Mouse (Mus musculus) lung, embryonic 15.5 days (tissue): ENCODE data around the gene Gm44790. TPM values are rescaled to one million over a fixed set of nuclear protein-coding genes. Genes with fewer than 3 reads are reported as not detected.

Experiments
- ATAC-seq: fragments of 200-750 bp; cut with Nextera tagmentation; 2 replicates; pipeline ENCODE4 v1.8.0; 2017; ENCODE audit warnings: moderate number of reproducible peaks, borderline replicate concordance; ENCODE audit not compliant: low FRiP score, low TSS enrichment; ENCODE audit errors: extremely low read depth
- H3K27ac ChIP-seq: fragments of 300-500 bp; sonication (generic); 2 replicates; pipeline ENCODE4 v1.5.1; 2015; ENCODE audit warnings: moderate library complexity, mild to moderate bottlenecking, inconsistent platforms
- H3K27me3 ChIP-seq: fragments of 300-500 bp; sonication (generic); 2 replicates; pipeline ENCODE4 v1.6.1; 2015; ENCODE audit warnings: inconsistent platforms
- H3K36me3 ChIP-seq: fragments of 300-500 bp; sonication (generic); 2 replicates; pipeline ENCODE4 v1.6.1; 2015; ENCODE audit warnings: inconsistent platforms
- H3K4me1 ChIP-seq: fragments of 300-500 bp; sonication (generic); 2 replicates; pipeline ENCODE4 v1.6.1; 2015; ENCODE audit warnings: inconsistent platforms
- H3K4me2 ChIP-seq: fragments of 300-500 bp; sonication (generic); 2 replicates; pipeline ENCODE4 v1.6.1; 2015; ENCODE audit warnings: inconsistent platforms, mild to moderate bottlenecking, moderate library complexity
- H3K4me3 ChIP-seq: fragments of 300-500 bp; sonication (generic); 2 replicates; pipeline ENCODE4 v1.5.1; 2015; ENCODE audit warnings: mild to moderate bottlenecking, inconsistent platforms
- H3K9ac ChIP-seq: fragments of 300-500 bp; sonication (generic); 2 replicates; pipeline ENCODE4 v1.6.1; 2015; ENCODE audit warnings: inconsistent platforms
- H3K9me3 ChIP-seq: fragments of 300-500 bp; sonication (generic); 2 replicates; pipeline ENCODE4 v1.6.1; 2016; ENCODE audit warnings: inconsistent platforms
- WGBS: fragments of 180-500 bp; shearing (Covaris S2); methylation state at CpG from one replicate; pipeline ENCODE4 v1.1.7; 2015; 5-methylcytosine and 5-hydroxymethylcytosine counted together
- polyA plus RNA-seq: library from polyadenylated mRNA; unstranded; fragments of >200 nt; fragmentation: Nextera tagmentation; extraction: Ambion mirVana; gene quantifications from 2 replicates; pipeline ENCODE4 v1.2.1, GENCODE M21; 2015

The Gm44790 gene
- polyA plus RNA-seq, 1 experiment from 2014 or later: 1.3 TPM

DNA sequence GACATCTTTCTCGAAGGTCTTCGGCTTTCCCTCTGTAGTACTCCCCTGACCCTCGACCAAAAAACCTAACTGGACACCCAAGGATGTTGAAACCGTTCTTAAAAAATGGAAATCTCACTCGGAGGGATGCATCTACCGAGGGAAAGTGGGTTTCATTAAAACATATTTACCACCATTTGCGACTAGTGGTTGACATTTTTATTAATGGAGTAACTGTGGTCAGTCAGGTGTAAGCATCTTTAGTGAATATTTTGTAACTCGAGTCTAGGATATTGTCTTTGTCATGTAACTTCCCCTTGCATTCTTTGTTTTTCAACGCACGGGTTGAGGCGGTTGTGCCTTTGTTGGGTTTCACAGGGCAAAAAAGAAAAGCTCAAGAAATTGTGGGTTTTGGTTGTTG, 21.5 kb upstream of the Gm44790 start:
- Histone ChIP-seq H3K36me3 (peaks cover 11% of the 10 kb centered on the region; the same call in 1 of the 2 replicates), H3K4me2 (peak overlapping the region; percentile 59), H3K9me3 (no peaks in the 10 kb centered on the region), H3K9ac (peak overlapping the region; percentile 86), H3K4me1 (peaks cover 18% of the 10 kb centered on the region; the same call in 1 of the 2 replicates), H3K4me3 (peak overlapping the region; percentile 70), H3K27ac (peak overlapping the region; percentile 97), H3K27me3 (no peaks in the 10 kb centered on the region)
- ATAC-seq: no peak
- under 1% methylated on average over 11 of the region's 11 CpGs for WGBS

DNA sequence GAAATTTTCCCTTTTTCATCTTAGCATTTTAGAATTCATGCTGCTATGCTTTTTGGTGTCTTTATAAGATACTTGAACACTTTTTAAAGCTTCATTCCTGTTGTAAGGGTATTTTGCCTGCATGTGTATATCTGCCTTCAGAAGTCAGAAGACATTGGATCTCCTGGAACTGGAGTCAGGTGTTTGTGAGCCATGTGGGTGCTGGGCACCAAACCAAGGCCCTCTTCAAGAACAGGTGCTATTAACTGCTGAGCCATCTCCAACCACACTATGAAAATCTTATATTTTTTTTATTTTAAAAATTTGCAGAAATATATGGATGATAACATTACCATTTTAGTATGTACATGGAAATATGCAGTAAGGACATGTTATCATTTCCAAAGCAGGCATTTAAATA, 20.2 kb upstream of the Gm44790 start:
- Histone ChIP-seq H3K4me2 (peak overlapping the region; percentile 26; the same call in 1 of the 2 replicates), H3K9ac (no peak overlapping the region), H3K36me3 (peaks cover 11% of the 10 kb centered on the region; the same call in 1 of the 2 replicates), H3K27ac (no peak overlapping the region), H3K4me1 (peaks cover 14% of the 10 kb centered on the region; the same call in 1 of the 2 replicates), H3K4me3 (peak overlapping the region; percentile 16; the same call in 1 of the 2 replicates), H3K27me3 (no peaks in the 10 kb centered on the region), H3K9me3 (no peaks in the 10 kb centered on the region)
- ATAC-seq: no peak

DNA sequence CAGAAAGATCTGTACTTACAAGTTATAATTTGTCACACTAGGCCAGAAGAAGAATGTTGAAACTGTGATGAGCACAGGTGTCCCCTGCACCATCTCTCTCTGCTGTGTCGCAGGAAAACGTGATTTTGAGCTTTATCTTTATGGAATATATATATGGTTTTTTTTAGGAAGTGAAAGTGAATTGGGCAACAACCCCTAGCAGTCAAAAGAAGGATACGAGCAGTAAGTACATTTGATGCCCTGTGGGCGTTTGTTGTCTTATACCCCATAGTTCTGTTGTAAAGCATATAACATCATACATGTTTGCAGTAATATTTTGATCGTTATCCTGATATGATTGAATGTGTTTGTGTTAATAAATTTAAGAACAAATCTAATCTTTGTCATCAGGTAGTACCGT, 7.7 kb upstream of the Gm44790 start:
- H3K4me2 ChIP-seq: no peak overlapping the region
- 87% methylated on average over 6 of the region's 6 CpGs for WGBS
- no peaks in the 10 kb centered on the region for H3K9me3 ChIP-seq
- no peak overlapping the region for H3K27ac ChIP-seq
- ATAC-seq: no peak
- no peaks in the 10 kb centered on the region for H3K27me3 ChIP-seq
- H3K4me3 ChIP-seq: no peak overlapping the region
- no peaks in the 10 kb centered on the region for H3K4me1 ChIP-seq
- peaks cover 77% of the 10 kb centered on the region for H3K36me3 ChIP-seq
- no peak overlapping the region for H3K9ac ChIP-seq

DNA sequence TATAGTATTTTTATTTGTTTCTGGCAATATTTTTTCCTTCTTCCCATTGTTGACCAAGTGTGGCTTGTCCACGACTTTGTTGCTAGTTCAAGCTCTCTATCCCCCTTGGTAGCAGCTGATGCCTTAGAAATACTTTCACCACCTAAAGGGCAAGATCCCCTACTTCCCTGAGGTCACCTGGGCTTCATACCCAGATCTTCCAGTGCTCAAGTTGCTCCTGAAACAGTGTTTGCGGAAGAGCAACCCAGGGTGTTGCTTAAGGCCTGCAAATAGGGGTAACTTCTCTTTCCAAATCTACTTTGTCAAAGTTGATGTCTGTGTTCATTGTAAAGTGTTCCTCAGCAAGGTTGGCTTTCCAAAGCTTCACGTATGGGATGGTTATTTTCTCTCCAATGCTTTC, 7.2 kb upstream of the Gm44790 start:
- no peak overlapping the region for H3K4me3 ChIP-seq
- ATAC-seq: no peak
- H3K4me2 ChIP-seq: no peak overlapping the region
- no peaks in the 10 kb centered on the region for H3K9me3 ChIP-seq
- H3K36me3 ChIP-seq: peaks cover 77% of the 10 kb centered on the region
- no peak overlapping the region for H3K27ac ChIP-seq
- no peaks in the 10 kb centered on the region for H3K27me3 ChIP-seq
- H3K9ac ChIP-seq: no peak overlapping the region
- H3K4me1 ChIP-seq: no peaks in the 10 kb centered on the region
- 84% methylated on average over 3 of the region's 3 CpGs for WGBS

DNA sequence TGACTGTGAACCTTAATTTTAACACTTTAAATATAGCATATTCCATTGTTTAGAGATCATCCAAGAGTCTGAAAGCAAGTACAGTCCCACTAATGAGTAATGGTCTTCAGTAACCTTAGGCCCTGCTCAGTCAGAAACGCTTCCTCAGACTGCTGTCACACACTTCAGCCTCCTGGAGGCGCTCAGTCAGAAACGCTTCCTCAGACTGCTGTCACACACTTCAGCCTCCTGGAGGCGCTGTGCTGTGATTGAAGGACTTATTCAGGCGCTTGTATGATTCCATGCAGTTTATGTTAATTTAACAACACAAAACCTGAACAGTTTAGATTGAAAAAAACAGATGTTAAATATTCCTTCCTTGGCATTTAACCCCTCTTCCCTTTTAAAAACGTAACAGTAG, 6.0 kb upstream of the Gm44790 start:
- H3K27me3 ChIP-seq: no peaks in the 10 kb centered on the region
- no peak overlapping the region for H3K4me2 ChIP-seq
- WGBS: 77% methylated on average over 6 of the region's 6 CpGs
- H3K27ac ChIP-seq: no peak overlapping the region
- no peak overlapping the region for H3K9ac ChIP-seq
- no peak for ATAC-seq
- H3K4me3 ChIP-seq: no peak overlapping the region
- no peaks in the 10 kb centered on the region for H3K9me3 ChIP-seq
- H3K4me1 ChIP-seq: no peaks in the 10 kb centered on the region
- H3K36me3 ChIP-seq: peaks cover 79% of the 10 kb centered on the region

DNA sequence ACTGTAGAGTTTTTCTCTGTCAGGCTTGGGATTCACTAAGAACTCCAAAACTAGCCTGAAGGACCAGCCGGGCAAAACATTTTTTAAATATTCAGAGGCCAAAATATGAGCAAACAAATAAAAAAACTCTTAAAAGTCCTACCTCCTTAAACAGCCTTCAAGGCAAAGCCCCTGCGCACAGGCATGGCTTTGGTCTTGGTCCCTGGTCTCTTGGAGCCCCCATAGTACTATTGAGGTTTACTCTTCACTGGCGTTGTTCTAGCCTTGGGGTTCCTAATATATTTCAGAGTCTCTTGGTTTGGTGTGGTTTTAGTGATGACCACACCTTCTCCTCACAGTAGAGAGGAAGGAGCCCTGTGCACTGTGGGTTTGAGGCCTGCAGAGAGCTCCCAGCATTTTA, 5.1 kb downstream of the Gm44790 start:
- Histone ChIP-seq H3K4me1 (no peaks in the 10 kb centered on the region), H3K9ac (no peak overlapping the region), H3K4me2 (no peak overlapping the region), H3K27ac (no peak overlapping the region), H3K4me3 (no peak overlapping the region), H3K27me3 (no peaks in the 10 kb centered on the region), H3K36me3 (peaks cover 83% of the 10 kb centered on the region), H3K9me3 (no peaks in the 10 kb centered on the region)
- WGBS: 97% methylated on average over 3 of the region's 3 CpGs
- ATAC-seq: no peak

DNA sequence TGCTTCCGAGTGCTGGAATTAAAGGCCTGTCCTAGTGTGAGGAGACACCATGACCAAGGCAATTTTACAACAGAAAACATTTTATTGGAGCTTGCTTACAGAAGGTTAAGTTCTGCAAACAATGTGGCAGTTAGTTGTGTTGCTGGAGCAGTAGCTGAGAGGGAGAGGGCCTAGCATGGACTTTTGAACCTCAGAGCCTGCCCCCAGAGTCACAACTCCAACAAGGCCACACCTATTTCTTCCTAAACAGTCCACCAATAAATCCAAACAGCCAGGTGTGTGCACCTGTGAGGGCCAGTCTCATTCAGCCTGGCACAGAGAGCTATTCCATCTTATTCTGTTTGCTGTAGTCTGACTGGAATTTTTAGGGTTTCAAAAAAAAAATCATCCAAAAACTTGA, 7.2 kb downstream of the Gm44790 start:
- no peak for ATAC-seq
- no peak overlapping the region for H3K27ac ChIP-seq
- no peak overlapping the region for H3K4me2 ChIP-seq
- no peak overlapping the region for H3K4me3 ChIP-seq
- peaks cover 65% of the 10 kb centered on the region for H3K36me3 ChIP-seq
- no peak overlapping the region for H3K9ac ChIP-seq
- H3K27me3 ChIP-seq: no peaks in the 10 kb centered on the region
- 90% methylated on average over 1 of the region's 1 CpGs for WGBS
- no peaks in the 10 kb centered on the region for H3K9me3 ChIP-seq
- no peaks in the 10 kb centered on the region for H3K4me1 ChIP-seq

DNA sequence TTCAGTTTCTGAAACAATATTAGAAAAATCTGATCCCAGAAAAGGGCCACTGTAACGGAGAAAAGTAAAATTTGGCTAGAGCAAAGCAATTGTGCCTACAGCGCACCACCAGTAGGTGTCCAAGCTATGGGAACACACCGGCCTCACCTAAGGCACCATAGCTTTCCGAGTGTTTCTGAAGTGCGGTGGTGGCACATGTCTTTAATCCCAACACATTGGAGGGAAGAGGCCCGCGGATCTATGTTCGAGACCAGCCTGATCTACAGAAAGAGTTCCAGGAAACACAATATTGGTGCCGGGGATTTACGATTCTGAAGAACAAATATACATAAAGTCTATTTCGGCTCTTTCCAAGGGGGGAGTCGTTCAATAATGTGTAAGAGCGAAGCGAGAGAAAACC, 11.3 kb downstream of the Gm44790 start:
- ATAC-seq: peak; percentile 32; the same call in 1 of the 2 replicates
- peaks cover 38% of the 10 kb centered on the region for H3K36me3 ChIP-seq
- peak overlapping the region; percentile 76 for H3K4me2 ChIP-seq
- peak overlapping the region; percentile 94 for H3K27ac ChIP-seq
- no peaks in the 10 kb centered on the region for H3K27me3 ChIP-seq
- peak overlapping the region; percentile 84 for H3K4me3 ChIP-seq
- under 1% methylated on average over 14 of the region's 14 CpGs for WGBS
- H3K4me1 ChIP-seq: peaks cover 8% of the 10 kb centered on the region
- H3K9ac ChIP-seq: peak overlapping the region; percentile 81
- H3K9me3 ChIP-seq: no peaks in the 10 kb centered on the region

DNA sequence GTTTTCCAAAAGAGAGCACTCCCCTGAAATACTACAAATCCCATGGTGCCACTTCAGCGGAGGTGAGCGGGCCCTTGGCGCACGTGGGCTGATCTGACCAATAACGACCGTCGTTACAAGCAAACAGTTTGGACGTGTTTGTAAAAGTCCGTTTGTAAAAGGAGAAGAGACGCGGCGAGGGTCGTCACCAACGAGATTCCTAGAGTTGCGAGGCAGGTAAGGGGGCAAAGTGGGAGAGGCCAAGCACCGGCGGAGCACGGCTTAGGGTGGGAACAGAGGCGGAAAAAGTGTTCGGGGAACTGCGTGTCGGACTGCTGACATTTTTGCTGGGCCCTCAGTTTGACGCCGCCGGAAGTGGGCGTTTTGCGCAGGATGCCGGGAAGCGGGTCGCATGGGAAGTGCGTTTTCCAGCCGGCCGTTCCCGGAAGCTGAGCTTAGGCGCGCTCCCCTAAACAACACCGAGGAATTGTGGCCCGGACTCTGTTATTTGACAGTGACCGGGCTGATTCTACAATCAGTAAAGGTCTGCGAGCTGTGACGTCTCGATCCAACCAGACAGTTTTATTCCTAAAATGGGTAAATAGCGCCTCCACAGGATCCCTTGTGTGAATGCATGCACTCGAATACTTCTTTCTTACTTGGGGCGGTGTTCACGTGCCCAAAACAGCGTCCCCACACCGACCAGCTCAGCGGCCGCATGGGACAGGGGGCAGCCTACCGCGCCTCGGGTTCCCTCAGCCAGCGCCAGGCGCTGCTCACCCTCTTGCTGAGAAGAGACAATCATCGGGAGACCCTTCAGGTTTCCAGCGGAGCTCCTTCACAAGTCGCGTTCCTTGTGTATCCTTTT, 12.0 kb downstream of the Gm44790 start, which contains the start of gene C87436:
Gene C87436, plus strand, starts transcription at position 103 of the 847 bp plus-strand sequence.
- H3K27ac ChIP-seq: peak within 1 kb of the TSS; percentile 94
- peaks cover 8% of the 10 kb centered on the region for H3K4me1 ChIP-seq
- under 1% methylated on average over 59 of the region's 59 CpGs for WGBS
- peak within 1 kb of the TSS; percentile 76 for H3K4me2 ChIP-seq
- no peaks in the 10 kb centered on the region for H3K9me3 ChIP-seq
- peak within 1 kb of the TSS; percentile 84 for H3K4me3 ChIP-seq
- peaks cover 31% of the 10 kb centered on the region for H3K36me3 ChIP-seq
- peak within 1 kb of the TSS; percentile 81 for H3K9ac ChIP-seq
- peak; percentile 93 for ATAC-seq
- H3K27me3 ChIP-seq: no peaks in the 10 kb centered on the region

DNA sequence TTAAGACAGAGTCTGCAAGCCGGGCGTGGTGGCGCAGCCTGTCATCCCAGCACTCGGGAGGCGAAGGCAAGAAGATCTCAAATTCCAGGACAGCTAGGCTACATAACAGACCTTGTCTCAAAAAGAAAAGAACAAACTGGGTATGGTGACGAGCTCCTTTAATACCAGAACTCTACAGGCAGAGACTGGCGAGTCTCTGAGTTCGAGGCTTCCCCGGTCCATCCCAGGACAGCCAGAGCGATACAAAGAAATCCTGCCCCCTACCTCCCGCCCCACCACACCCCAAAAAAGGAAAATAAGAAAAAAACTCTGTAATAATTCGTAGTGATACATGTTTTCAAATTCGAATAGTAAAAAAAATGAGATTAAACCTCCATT, 12.7 kb downstream of the Gm44790 start:
- Histone ChIP-seq H3K9ac (peak overlapping the region; percentile 81), H3K9me3 (no peaks in the 10 kb centered on the region), H3K27me3 (no peaks in the 10 kb centered on the region), H3K4me1 (peaks cover 8% of the 10 kb centered on the region), H3K27ac (peak overlapping the region; percentile 94), H3K36me3 (peaks cover 32% of the 10 kb centered on the region), H3K4me3 (peak overlapping the region; percentile 84), H3K4me2 (peak overlapping the region; percentile 76)
- 3% methylated on average over 13 of the region's 13 CpGs for WGBS
- ATAC-seq: peak; percentile 1; the same call in 1 of the 2 replicates

DNA sequence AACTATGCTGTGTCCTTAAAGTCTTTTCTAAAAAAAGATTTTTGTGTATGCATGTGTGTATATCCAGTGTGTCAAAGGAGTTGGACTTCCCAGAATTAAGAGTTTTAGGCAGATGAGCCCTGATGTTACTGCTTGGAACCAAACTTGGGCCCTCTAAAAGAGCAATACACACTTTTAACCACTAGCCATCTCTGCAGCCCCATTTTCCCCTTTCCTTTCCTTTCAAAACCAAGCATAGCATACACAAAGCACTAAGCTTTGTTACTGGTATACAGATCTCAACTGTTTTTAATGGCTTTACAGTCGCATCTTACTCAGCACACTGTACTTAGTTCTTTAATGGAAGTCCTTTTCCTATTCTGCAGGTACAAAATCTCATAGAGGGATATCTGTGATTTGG, 13.1 kb downstream of the Gm44790 start:
- Histone ChIP-seq H3K9ac (0 out of 2 replicates have a peak overlapping the region, but pooled peaks have one; percentile 81), H3K4me2 (peak overlapping the region; percentile 76), H3K4me3 (peak overlapping the region; percentile 84), H3K4me1 (peaks cover 8% of the 10 kb centered on the region), H3K36me3 (peaks cover 32% of the 10 kb centered on the region), H3K27me3 (no peaks in the 10 kb centered on the region), H3K9me3 (no peaks in the 10 kb centered on the region), H3K27ac (no peak overlapping the region)
- no peak for ATAC-seq
- 88% methylated on average over 1 of the region's 1 CpGs for WGBS

DNA sequence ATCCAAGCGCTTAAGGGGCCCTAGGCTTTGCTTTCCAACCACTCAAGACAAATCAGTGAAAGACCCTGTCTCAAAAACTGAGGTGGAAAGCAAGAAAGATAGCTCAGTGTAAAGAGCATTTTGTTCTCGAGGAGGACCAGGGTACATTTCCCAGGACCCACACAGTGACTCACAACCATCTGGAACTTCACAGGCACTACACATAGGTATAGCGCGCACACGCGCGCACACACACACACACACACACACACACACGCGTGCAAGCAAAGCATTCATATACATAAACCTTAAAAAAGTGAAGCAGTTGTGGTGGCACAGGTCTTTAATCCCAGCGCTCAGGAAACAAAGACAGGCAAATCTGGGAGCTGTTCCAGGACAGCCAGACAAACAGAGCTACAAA, 15.1 kb downstream of the Gm44790 start:
- no peak overlapping the region for H3K9ac ChIP-seq
- no peaks in the 10 kb centered on the region for H3K27me3 ChIP-seq
- H3K4me2 ChIP-seq: no peak overlapping the region
- H3K36me3 ChIP-seq: peaks cover 24% of the 10 kb centered on the region
- H3K9me3 ChIP-seq: no peaks in the 10 kb centered on the region
- no peak overlapping the region for H3K27ac ChIP-seq
- H3K4me1 ChIP-seq: peaks cover 8% of the 10 kb centered on the region
- no peak for ATAC-seq
- no peak overlapping the region for H3K4me3 ChIP-seq
- WGBS: 95% methylated on average over 10 of the region's 10 CpGs
